Mouse (Mus musculus): ENCODE results near the gene Lst1.

- TF ChIP-seq CTCF (IDR thresholded peaks at IDR 0.05; ENCODE audit: borderline replicate concordance, control insufficient read depth, extremely low read depth, insufficient read depth, low read length, poor library complexity) (no peak), POLR2A (IDR thresholded peaks at IDR 0.05; ENCODE audit: control insufficient read depth, extremely low read depth, insufficient read depth, low read length, poor library complexity) (no peak)
Observed at GRCm38 (mm10) chr17:35231022-35231421, 42.8 kb upstream of the Lst1 start.
